Mouse (Mus musculus) thymus, postnatal 14 days (tissue): ENCODE data around the gene Shank1.

Experiments
- DNase-seq: peaks from one replicate; pipeline ENCODE4 v3.0.0; 2021

The Shank1 gene

GRCm38 (mm10) chr7:44341714-44342113 is 31.7 kb downstream of the Shank1 start:
- no peak for DNase-seq

GRCm38 (mm10) chr7:44343459-44344015 is 33.5 kb downstream of the Shank1 start:
- DNase-seq: no peak

GRCm38 (mm10) chr7:44344622-44345021 is 34.6 kb downstream of the Shank1 start:
- no peak for DNase-seq

GRCm38 (mm10) chr7:44349043-44349442 is 39.0 kb downstream of the Shank1 start:
- DNase-seq: no peak

- peak; percentile 69 for DNase-seq
Observed at GRCm38 (mm10) chr7:44350957-44351711, 41.1 kb downstream of the Shank1 start.

- no peak for DNase-seq
Observed at GRCm38 (mm10) chr7:44351881-44352749, 42.1 kb downstream of the Shank1 start.

- no peak for DNase-seq
Observed at GRCm38 (mm10) chr7:44352750-44353600, 42.9 kb downstream of the Shank1 start.

- DNase-seq: no peak
Observed at GRCm38 (mm10) chr7:44353601-44354340, 43.7 kb downstream of the Shank1 start.

- DNase-seq: no peak
Observed at GRCm38 (mm10) chr7:44355411-44355810, 45.4 kb downstream of the Shank1 start.

- no peak for DNase-seq
Observed at GRCm38 (mm10) chr7:44356590-44357481, 46.8 kb downstream of the Shank1 start.

GRCm38 (mm10) chr7:44357531-44357930 is 47.5 kb downstream of the Shank1 start:
- DNase-seq: no peak

- DNase-seq: no peak
Observed at GRCm38 (mm10) chr7:44358012-44358411, 48.0 kb downstream of the Shank1 start.

- DNase-seq: no peak
Observed at GRCm38 (mm10) chr7:44358886-44359654, 49.0 kb downstream of the Shank1 start.

- peak; percentile 89 for DNase-seq
Observed at GRCm38 (mm10) chr7:44359908-44360672, 50.0 kb downstream of the Shank1 start.

- DNase-seq: no peak
Observed at GRCm38 (mm10) chr7:44360792-44361301, 50.8 kb downstream of the Shank1 start.

- no peak for DNase-seq
Observed at GRCm38 (mm10) chr7:44372678-44373077, 62.6 kb downstream of the Shank1 start.

- no peak for DNase-seq
Observed at GRCm38 (mm10) chr7:44373460-44373859, 63.4 kb downstream of the Shank1 start.

- peak; percentile 63 for DNase-seq
Observed at GRCm38 (mm10) chr7:44373889-44374652, 64.0 kb downstream of the Shank1 start.
